Mouse (Mus musculus) thymus, postnatal 10 days (tissue): ENCODE measurements around the gene Gm29106.
"Not testable (repeated sequence)": the region's sequence is repeated elsewhere in the genome, so short reads cannot be mapped to it uniquely, and the experiment has no call there.

Source experiments
- DNase-seq, 2 experiments: peaks; one replicate each; pipeline ENCODE4 v3.0.0; 2021; ENCODE audit warnings: low spot score in 2 of 2

Gene Gm29106

DNA sequence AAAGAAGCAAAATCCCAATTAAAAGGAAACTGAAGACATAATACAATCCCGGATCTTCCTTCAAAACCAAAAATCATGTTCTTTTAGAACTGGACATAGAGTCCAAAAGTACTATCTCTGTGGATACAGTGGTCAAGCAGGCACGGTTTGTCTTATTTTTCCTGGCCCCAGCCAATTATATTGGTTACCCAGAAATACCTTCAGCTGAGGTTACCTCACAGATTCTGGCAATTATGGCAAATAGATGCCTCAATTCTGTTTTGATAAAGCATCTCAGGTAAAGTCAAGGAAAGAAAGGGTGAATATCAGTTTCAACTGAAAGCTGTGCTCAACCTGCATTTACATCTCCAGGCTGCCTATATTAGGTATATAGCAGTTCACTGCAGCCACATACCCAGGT lies at the start of gene Gm29106:
TSS of gene Gm29106 (plus strand) at position 301 of the 400 bp plus-strand sequence.
- DNase-seq: not testable (repeated sequence)

DNA sequence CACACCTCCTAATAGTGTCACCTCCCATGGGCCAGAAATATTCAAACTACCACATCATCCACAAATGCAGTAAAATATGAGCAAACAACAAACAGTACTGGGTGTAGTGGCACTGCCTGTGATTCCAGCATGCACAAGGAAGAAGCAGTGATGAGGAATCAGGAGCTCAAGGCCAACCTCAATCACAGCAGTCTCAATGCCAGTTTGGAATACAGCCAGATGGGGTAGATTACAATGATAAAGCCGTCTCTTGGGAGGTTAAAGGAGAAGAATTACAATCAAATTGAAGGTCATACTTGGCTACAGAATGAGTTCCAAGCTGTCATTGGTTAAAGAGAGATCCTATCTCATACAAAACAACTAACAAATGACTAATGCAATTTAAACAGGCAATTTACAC lies 52.2 kb downstream of the Gm29106 start:
- no peak for DNase-seq

DNA sequence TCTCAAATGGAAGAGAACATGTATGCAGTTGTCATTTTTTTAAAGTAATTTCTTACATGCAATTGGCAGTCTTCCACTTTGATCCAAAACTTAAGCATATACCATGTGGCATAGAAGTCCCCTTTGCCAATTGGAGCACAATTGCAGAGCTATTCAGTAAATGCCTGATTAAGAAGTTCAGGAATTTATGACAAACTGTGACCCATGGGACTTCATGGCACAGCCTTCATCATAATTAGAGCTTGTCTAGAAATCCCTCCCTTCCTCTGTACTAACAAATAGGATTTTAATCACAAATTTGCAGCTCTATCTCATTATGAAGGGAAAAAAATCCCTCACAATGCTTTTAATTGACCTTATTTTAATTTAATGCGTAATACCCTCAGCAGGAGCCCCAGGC lies 59.7 kb downstream of the Gm29106 start:
- no peak for DNase-seq
